Mouse (Mus musculus) brain, embryonic 18.5 days (tissue): Measurements from ENCODE around the gene Areg.
A peak's percentile ranks its signal among the peaks of the same experiment; 100 is the strongest.

ENCODE experiments used
- DNase-seq: peaks from one replicate; pipeline ENCODE4 v3.0.0-alpha.2; 2012; ENCODE audit warnings: low read depth, low spot score

Areg gene

DNA sequence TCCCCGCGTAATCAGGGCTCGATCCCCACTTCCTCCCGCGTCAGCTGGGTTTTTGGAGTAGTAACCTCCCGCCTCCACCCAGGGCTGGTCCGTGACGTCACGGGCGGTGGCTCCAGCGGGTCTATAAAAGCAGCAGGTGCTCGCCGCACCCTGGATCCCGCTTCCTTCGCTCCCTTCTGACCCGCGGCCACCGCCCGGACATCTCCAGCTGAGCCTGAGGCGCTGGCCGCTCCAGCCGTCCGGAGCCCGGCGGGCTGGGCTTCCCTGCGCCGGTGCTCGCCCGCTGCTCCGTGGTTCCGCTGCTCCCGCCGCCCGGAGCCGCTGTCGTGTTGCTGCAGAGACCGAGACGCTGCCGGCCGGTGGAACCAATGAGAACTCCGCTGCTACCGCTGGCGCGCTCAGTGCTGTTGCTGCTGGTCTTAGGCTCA lies at the start of gene Areg:
Areg (plus strand) TSS at position 154 of the 428 bp plus-strand sequence.
- no peak for DNase-seq

DNA sequence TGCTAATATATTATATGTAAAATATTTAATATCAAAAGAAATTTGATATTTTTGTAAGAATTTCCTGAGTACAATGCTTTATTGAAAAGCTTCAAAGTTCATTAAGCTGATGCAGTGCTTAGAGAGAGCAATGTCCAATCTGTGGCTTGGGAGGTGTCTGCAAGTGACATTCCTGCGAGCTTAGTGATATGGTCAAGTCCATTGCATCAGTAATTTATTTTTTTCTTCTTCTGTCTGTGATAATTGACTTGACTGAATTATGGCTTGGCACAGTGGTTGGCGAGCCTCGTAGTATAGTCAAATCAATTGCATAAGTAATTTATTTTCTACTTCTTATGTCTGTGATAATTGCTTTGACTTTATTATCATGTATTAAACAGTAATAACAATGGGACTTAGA lies 49.1 kb upstream of the Areg start:
- DNase-seq, result no peak

DNA sequence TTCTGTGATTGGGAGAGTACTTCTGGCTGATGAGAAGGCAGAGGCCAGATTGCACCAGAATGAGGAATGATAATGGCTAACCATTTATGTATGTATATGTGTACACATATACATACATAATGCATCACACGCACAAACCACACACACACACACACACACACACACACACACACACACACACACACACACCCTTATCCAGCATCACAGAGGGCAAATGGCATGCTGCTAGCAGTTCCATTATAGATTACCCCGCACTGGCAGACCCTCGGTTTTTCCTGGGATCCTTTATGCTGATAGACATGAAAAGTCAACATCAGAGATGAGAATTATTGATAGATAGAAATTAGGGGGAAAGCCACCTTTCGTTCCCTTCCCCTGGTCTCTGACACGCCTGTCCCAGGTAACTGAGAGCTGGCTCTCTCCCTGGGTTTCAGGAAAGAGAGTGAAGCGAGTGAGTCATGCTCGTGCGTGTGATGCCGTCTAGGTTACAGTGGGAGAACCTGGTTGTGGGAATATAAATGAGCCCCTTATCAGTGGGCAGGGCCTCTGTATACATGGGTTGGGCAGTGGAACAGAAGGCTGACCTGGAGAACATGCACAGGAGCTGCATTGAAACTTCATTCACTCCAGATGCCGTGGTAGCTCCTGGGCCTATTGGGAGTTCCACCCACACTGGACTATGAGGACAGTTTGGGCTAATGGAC lies 41.3 kb upstream of the Areg start:
- no peak for DNase-seq

DNA sequence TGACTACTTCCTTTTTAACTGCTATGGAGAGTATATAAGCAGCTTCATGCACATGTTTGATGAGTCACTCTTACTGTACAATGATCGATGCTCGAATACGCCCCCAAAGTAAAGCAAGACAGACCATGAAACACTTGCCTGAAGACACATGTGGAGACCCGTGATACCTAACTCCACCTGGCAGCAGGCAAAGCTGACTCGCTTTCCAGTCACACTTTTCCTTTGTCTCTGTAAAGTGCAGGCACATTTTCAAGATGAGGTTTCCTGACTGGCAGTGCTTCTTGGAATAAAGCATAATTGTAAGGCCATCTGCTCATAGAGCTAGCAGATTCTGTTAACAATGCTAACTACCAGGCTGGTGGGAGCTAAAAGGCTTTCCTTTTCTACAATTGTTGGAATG lies 37.7 kb upstream of the Areg start:
- no peak for DNase-seq

DNA sequence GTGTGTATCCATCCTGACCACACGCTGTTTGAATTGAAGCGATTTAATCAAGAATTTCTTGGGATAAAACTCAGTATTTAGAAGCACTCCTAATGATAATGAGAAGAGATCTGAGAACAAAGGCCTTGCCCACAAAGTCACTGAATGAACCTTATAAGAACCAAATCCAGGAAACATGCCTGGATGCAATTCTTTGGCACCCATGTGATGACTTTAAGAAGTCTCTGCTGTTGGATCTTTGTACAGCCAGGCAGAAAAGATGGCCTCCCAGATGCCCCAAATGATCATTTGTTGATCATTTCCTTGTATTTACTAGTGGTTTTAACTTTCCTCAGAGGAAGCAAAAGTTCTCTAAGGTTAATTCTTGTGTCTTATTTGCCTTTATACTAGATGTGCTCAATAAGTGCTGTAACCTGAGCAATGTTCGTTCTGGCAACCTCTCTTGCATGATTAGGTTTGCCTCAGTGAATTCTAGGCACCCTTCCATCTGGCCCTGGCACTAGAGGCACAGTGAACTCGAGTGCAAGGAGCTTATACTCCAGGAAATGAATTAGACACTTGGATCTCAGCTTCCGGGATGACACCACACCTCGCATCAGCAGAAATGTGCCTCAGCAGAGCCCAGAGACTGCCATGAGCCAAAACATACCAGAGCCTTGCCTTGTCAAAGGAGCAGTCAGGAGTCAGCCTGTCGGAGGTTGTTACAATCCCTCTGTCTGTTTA lies 35.3 kb upstream of the Areg start:
- DNase-seq, result peak; percentile 24

DNA sequence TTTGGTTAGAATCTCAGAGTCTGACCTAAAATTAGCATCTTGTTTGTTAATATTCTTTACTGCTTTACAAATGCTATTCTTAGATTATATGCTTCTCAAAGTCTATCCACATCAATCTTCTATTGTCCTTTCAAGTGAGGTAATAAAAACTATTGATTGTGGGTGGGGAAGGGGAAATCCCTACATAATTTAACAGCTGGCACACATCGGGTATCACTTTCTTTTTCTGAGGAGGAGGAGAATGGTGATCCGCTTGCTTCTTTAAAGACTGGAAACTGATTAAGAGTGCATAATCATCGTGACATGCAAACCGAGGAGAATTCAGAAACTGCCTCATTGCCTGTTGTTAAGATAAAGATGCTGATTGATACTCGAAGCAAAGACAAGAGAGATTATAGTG lies 33.2 kb upstream of the Areg start:
- DNase-seq, result no peak

DNA sequence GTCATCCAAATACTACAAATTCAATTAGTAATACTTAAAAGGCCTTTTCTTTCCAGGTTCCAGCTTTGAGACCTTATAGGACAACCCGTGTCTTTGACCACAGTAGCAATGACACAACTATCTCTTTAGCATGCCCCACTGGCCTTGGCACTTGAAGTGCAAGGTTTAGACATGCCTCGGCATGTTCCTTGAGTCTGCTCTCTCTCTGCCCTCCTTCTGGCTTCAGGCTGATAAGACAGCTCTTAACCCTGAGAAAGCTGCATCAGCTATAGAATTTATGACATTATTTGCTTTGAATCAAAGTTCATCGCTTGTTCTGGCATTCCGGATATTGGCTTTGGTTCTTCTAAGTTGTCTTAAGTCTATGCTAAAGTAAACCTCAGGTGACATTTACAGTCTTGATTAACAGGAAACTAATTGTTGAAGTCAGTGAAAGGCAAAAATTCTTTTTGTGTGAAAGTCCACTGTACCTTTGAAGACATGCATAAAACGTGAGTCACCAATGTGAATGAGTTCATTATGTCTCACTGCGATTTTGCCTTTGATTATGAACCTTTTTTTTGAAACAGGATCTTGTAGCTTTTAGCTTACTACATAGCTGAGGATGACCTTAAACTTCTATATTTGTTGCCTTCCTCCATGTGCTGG lies 29.3 kb upstream of the Areg start:
- DNase-seq, result no peak

DNA sequence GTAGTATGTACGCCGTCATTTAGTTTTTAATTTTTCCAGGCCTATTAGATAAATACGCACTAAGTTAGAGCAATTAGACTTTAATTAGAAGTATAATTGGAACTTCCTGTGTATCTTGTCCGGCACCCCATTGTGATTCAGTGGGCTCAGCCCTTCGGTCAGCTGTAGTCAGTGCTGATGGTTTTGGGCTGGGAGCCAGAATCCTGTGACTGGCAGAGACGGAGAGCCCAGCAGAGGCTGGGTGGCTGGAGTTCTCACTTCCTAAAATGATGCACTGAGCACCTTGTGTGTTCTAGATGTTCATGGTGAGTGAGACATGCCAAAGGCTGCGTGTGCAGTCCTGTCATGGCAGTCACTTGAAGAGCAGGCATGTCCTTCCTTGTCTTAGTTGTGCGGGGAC lies 28.4 kb upstream of the Areg start:
- DNase-seq, result no peak

DNA sequence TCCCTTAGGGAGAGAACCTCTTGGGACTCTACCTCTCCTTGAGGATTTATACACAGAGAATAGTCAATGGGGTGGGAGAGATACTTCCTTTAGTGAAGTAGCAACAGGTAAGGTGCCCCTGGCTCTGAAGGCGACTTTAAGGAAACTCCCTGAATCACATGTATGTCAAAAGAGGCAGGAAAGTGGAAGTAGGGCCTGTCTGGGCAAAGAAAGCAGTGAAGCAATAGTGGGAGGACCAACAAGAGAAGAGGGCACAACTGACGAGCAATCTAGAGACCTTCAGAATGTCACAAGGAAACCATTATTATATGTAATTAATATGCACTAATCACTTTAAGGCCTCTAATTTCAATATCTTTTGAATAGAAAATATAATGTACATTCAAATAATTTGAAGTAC lies 25.4 kb upstream of the Areg start:
- no peak for DNase-seq

DNA sequence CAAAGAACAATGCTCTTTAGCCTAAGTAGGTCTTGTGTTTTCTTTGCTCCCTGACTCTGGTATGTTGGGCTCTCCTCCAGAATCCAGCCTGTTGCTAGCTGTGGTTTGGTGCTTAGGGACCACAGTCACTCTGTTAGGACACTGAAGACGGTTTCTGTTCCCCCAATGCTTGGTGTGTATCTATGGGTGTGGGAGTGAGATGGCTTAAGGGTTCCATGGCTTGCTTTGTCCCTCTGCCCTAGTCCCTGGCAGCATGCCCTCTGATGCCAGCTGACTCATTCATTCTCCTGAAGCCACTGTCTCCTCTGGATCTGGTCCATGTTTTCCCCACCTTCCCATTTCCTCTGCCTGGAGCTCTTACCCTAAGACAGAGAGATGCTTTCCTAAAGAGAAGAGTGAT lies 24.8 kb upstream of the Areg start:
- DNase-seq, result no peak

DNA sequence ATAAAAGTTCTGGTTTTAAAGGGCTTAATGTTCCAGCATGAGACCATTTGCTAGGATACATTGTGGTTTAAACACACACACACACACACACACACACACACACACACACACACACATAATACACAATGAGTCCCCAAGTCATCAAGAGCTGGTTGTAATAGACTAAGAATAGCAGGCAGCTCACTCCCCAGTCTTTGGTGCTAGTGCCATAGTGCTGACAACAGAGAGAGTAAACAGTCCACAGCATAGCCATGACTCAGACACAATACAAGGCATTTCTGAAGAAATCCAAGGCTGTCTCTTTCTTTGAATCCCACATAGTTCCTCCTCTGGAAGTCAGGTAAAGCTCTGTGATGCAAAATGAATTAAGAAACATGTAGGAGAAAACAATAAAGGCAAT lies 20.8 kb upstream of the Areg start:
- no peak for DNase-seq

DNA sequence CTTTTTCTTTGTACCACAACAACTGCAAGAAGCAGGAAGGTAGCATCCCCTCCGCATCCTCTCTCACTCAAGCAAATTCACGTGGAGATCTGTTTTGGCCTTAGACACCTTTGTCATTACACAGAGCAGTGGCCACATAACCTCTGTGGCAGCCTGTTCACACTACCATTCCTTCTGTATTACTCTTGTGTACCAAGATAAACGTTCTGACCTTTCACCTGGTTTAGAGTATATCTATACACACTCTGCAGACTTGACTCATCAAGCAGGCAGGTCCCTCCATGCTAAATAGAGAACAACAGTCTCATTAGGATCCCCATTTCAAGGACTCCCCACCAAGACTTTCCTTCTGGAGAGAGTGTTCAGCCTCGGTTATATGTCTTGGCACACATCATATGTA lies 16.0 kb upstream of the Areg start:
- no peak for DNase-seq

DNA sequence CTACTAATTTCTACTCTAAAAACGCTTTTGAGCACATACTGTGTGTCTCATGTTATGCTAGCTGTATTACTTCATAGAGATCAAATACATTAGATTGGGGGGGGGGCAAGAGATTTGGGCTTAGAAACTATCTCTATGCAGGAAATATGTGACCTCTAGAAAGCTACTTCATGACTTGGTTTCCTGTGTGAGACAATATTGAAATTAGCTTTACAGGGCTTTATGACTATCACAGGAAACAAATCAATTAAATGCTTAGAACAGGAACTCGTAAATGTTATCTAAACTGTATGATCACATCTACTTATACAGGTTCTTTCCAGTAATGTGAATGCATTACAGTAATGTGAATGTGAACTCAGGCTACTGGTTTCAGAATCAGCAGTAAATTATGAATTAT lies 15.3 kb upstream of the Areg start:
- DNase-seq, result no peak

DNA sequence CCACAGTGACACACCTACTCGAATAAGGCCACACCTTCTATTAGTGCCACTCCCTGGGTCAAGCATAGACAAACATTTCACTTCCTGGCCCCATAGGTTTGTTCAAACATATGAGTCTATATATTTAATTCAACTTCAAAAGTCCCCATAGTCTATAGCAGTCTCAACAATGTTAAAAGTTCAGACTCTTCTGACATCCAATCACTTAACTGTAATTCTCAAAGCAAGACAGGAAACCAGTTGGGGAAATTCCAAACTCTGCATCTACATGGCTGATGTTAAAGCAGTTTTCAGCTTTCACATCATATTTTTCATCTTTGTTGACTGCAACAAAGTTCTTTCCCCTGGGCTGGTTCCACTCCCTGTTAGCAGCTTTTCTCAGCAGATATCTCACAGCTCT lies 12.8 kb upstream of the Areg start:
- no peak for DNase-seq

DNA sequence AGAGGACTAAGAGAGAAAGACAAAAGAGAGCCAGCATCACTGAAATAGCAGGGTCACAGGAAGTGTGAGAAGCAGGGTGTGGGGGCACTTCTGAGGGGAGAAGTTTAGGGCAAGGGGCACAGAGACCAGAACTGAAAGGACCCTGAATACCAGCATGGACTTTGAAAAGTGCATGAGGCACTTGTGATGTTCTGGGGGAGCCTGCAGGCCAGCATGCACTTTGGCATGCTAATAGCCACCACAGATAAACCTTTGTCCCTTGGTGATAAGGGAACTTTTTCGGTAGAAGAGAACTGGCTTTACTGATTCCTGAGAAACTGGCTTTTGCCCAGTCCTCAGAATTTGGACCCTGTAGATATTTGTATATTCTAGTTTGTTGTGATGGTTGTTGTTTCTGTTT lies 4.4 kb upstream of the Areg start:
- no peak for DNase-seq

DNA sequence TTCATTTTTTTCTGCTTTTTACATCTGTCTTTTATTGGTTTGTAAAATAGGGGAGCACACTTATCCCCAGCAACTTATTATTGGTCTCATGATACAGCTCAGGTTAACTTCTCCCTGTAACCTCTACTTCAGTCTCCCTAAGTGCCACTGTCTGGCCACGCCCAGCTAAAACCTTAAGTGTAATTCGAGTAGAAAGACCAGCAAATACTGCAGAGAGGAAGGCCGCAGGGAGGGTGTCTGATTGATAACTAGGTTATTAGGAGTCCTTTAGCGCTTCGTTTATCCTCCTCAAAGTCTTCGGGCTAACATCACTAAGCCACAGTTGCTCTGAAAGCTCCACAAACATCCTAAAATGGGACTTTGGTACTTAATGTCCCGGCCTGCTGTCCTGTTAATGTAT lies 429 bp upstream of the Areg start:
- DNase-seq, result no peak

DNA sequence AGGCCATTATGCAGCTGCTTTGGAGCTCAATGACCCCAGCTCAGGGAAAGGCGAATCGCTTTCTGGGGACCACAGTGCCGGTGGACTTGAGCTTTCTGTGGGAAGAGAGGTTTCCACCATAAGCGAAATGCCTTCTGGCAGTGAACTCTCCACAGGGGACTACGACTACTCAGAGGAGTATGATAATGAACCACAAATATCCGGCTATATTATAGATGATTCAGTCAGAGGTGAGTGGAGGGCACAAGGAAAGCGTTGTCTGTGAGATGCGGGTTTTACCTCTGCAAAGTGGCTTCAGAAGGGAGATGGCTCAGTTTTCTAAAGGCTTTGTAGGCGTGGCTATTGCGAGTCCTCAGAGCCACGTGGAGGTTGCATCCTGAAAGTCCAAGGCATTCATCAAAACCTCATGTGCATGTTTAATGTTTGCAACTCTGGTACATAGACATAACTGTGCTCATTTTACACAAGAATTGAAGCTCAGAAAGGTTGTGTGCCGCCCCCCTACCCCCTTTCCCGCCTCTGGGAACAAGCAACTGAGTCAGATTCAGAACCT lies 1.6 kb downstream of the Areg start:
- no peak for DNase-seq

DNA sequence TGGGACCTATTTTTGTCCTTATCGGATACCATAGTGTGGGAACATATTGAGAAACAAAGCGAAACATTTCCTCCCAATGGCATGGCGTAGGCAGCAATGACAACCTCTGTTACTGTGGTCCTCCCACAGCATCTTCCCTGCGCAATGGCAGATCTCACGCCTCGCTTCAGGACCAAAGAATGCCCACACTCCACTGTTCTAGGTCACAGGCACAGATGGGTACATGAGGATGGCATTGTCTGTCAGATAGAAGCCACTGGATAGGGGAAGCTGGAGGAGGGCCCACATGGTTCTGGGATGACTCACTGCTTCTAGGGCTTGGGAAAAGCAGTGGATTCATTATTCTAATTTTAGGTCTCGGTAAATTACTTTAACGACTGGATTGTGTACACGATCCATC lies 5.6 kb downstream of the Areg start:
- DNase-seq, result no peak

DNA sequence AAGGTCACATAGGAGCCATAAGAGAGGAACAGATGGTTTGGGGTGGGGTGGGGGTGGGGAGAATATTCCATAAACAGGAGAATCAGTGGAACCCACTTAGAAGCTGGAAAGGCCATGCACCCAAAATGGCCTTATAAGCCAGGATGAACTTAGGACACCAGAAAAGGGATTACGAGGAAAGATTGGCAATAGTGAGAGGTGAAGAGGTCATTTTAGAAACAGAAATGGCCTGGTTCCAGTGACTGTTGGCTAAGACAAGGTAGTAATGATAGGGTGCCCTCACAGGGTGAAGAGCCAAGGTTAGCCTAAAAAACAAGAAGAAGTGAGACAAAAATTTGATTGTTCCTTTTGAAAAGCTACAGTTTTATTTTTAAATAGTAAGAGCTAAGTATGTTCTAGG lies 7.6 kb downstream of the Areg start:
- DNase-seq, result no peak

DNA sequence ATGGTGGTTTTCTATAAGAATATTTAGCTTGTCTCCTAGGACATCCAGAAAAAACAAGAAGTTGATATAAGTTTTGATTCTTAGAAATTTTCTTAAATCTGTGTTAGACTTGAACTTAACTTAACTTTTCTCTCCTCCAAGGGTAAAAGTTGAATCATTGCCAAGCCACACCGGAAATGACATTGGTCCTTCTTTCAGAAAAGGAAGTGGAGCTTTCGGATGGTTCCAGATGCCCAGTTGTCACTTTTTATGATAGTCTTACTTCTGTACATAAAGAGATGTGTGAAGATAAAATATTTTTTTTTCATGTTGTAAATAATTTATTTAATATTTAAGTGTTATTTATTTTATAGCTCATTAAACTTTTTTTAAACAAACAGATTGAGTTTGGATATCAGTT lies 8.7 kb downstream of the Areg start:
- DNase-seq, result no peak

DNA sequence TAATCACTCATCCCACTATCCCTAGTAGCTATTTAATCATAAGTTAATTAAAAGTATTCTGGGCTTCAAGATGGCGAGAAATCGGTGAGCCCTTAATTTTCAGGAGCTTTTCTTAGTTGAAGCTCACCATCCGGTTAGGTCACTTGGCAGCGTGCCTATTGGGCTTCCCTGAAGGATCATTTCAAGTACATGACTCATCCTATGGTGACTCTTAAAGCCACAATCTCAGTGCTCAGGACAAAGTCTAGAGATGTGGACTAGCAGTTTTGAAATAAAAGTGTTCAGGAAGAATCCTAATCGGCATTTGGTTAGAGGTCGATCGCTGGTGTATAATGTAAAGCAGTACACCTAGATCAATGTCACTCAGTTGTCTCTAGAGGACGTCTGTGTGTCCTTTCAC lies 17.3 kb downstream of the Areg start:
- no peak for DNase-seq

DNA sequence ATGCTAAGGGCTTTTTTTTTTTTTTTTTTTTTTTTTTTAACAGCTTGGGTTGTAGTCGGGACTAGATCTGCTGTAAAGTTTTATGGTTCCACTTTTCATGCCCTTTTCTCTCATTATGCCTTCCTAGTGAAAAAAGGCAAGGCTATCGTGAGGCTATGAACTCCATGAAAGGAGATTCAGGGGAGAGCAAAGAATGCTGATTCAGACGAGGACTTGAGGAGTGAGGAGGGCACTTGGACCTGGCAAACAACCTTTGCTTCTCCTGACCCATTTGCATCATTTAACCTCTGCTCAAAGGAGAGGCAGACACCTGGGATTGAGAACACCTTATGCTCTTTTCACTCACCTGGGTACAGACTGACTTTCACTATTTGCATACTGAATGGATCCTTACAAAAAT lies 17.8 kb downstream of the Areg start:
- no peak for DNase-seq

DNA sequence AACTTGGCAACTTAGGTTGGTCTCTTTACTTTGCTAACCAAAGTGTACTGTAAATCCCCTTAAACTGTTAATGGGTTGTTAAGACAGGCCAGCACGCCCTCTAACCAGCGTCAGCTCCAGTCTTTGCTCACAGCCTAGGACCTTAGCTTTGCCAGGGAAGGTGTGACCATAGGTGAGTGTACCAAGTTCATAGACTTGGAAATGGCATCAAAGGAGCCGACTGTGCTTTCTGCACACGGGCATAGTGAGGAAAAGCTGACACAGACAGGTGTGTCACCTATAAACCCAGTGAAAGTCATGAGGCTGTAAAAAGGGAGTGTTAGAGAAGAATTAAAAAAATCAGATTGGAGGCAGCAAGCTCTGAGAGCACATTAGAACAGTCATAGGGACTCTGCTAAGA lies 23.4 kb downstream of the Areg start:
- no peak for DNase-seq
